Mouse (Mus musculus) monocyte, adult 2 months (primary cell): ENCODE measurements around the gene Slc25a11.

Source experiments
- DNase-seq, 2 experiments: peaks; one replicate each; pipeline ENCODE4 v3.0.0; 2022; ENCODE audit warnings: low spot score in 2 of 2, low read depth in 1 of 2

Slc25a11 gene

GRCm38 (mm10) chr11:70652029-70652883 is 5.0 kb upstream of the Slc25a11 start:
- no peak for DNase-seq

- no peak for DNase-seq
These were observed 4.1 kb upstream of the Slc25a11 start for GRCm38 (mm10) chr11:70651391-70651790.

GRCm38 (mm10) chr11:70650322-70651175 is 3.3 kb upstream of the Slc25a11 start:
- no peak for DNase-seq

GRCm38 (mm10) chr11:70649185-70649734 is 2.0 kb upstream of the Slc25a11 start:
- no peak for DNase-seq

GRCm38 (mm10) chr11:70648512-70648911 is 1.2 kb upstream of the Slc25a11 start:
- DNase-seq, result no peak

- no peak for DNase-seq
These were observed 589 bp upstream of the Slc25a11 start for GRCm38 (mm10) chr11:70647716-70648420.

- no peak for DNase-seq
These were observed 1.1 kb downstream of the Slc25a11 start for GRCm38 (mm10) chr11:70646259-70646555.

- DNase-seq, result no peak
These were observed 1.6 kb downstream of the Slc25a11 start for GRCm38 (mm10) chr11:70645461-70646258.

- DNase-seq, result no peak
These were observed 2.6 kb downstream of the Slc25a11 start for GRCm38 (mm10) chr11:70644564-70645103.

- no peak for DNase-seq
These were observed 4.2 kb downstream of the Slc25a11 start for GRCm38 (mm10) chr11:70643051-70643450.

- DNase-seq, result no peak
These were observed 6.0 kb downstream of the Slc25a11 start for GRCm38 (mm10) chr11:70641241-70641640.

- no peak for DNase-seq
These were observed 7.3 kb downstream of the Slc25a11 start for GRCm38 (mm10) chr11:70639976-70640375.

GRCm38 (mm10) chr11:70638714-70639278 is 8.5 kb downstream of the Slc25a11 start, which contains the start of gene Gp1ba:
Gene Gp1ba, plus strand, starts transcription at chr11:70639122.
- DNase-seq, result no peak

GRCm38 (mm10) chr11:70638293-70638692 is 9.0 kb downstream of the Slc25a11 start:
- DNase-seq, result no peak

GRCm38 (mm10) chr11:70637764-70638163 is 9.5 kb downstream of the Slc25a11 start:
- no peak for DNase-seq

- DNase-seq, result no peak
These were observed 11.7 kb downstream of the Slc25a11 start for GRCm38 (mm10) chr11:70635601-70636000.

GRCm38 (mm10) chr11:70630129-70630528 is 17.1 kb downstream of the Slc25a11 start:
- DNase-seq, result no peak

GRCm38 (mm10) chr11:70629557-70629956 is 17.7 kb downstream of the Slc25a11 start:
- no peak for DNase-seq

GRCm38 (mm10) chr11:70628431-70628830 is 18.8 kb downstream of the Slc25a11 start:
- DNase-seq, result no peak

GRCm38 (mm10) chr11:70626877-70627276 is 20.4 kb downstream of the Slc25a11 start:
- no peak for DNase-seq
